Mouse (Mus musculus): ENCODE results near the gene 5330417H12Rik.

Gene 5330417H12Rik

DNA sequence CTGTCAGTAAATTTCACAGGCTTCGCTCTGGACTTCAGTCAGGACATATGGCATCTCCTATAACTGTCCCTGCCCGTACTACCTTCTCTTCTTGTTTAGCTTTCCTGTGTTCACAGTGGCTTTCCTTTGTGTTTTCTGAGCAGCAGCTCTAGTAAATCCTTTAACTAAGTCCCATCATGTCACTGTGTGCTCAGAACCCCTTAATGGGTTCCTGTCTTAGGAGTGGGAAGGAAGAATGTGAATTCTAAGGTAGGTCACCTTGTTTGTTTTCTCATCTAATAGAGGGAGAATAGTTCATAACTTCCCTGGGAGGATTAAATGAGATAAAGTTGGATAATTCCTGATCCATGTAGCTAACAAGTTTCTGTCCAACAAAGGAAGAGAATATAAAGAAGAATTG is at the start of gene 5330417H12Rik:
Gene 5330417H12Rik, minus strand, starts transcription at position 101 of the 400 bp plus-strand sequence.
- DNase-seq (ENCODE audit: low read depth, low spot score), result no peak

GRCm38 (mm10) chr7:107668514-107668913 is 43.6 kb upstream of the 5330417H12Rik start:
- no peak for DNase-seq (ENCODE audit: low read depth, low spot score)

DNA sequence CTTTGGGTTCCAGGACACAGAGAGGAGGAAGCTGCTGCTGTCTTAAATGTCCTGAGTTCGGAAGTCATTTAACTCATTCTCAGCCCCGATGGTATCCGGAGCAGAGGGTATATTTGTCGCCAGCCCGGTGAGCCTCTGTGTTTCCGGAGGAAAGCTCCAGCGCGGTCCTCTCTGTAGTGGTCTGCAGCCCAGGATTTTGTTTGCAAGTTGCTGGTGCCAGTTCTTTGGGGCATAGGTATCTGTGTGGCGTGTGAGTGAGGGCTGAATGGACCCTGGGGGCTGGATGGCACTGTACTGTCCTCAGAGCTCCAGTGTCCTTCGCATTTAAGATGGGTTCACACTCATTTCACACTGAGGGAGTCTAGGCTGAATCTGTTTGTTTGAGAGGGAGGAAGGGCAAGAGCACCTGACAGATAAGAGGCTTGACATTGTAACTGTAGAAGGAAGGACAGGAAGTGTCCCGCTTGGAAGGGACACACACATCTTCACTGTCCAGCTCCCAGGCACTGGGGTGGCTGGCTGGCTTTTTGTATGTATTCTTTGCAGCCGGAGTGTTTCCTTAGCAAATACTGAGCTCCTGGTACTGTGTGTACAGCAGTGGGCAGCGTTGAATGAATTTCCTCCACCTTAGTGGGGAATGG is 41.4 kb upstream of the 5330417H12Rik start:
- no peak for DNase-seq (ENCODE audit: low read depth, low spot score)

DNA sequence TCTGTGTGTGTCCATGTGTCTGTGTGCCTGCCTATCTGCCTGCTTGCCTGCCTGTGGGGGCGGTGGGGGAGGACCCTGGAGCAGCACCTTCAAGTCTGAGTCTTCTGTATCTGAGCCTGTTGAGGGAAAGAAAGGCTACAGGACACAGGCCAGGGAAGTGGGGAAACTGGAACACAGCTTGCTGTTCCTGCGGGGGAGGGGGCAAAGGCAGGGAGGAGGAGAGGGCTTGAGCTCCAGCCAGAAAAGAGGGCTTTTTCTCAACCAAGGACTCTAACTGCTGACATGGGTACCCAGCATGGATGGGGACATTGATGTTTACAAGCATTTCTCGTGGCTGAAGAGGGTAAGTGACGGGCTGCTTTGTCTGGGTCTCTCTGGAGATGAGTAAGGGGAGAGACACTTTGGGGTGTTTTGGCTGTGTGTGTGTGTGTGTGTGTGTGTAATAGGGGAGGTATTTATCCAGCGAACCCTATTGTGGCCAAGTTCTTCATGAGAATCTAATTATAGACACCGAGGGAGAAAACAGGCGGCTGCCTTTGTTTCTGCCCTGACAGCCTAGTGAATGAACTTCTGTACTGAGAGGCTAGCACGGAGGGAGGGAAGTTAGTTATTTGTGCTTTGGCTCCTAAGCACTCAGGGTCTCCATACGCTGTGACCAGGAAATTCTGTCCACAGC is 40.8 kb upstream of the 5330417H12Rik start:
- DNase-seq (ENCODE audit: low read depth, low spot score), result no peak

DNA sequence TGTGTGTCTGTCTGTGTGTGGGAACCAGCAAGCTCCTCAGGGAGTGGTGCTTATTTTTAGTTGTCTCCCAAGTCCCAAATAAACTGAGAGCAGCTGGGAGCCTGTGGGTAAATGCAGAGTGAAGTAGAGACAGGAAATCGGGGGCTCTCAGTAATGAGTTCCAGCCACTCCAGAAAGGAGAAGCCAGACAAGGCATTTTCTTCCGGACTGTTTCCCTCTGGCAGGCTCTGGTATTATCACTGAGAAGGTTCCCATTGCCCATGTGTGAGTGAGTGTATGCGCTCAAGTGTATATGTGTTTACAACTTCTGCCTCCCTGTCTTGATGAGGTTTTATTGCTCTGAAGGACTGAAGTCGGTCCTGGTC is 40.2 kb upstream of the 5330417H12Rik start:
- DNase-seq (ENCODE audit: low read depth, low spot score), result no peak

GRCm38 (mm10) chr7:107664063-107665056 is 39.4 kb upstream of the 5330417H12Rik start:
- peak; percentile 79 for DNase-seq (ENCODE audit: low read depth, low spot score)

GRCm38 (mm10) chr7:107663621-107664020 is 38.7 kb upstream of the 5330417H12Rik start:
- no peak for DNase-seq (ENCODE audit: low read depth, low spot score)

DNA sequence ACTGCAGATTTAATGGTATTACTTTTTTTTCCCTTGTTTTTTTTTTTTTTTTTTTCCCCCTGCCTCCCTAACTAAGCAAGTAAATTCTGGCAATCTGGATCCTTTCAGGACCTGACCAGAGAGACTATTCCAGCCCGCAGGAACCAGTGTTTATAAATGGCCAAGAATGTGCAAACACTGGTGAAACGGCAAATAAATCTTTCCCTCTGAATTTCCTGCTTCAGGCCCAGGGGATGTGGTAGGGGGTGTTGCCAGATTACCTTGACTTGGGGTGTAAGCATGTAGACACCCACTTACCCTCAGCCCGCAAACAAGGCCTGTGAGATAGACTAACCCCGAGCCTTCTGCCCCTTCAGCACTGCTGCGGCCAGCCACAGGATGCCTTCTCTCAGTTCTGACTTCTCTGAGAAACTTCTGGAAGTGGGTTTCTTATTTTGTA is 36.9 kb upstream of the 5330417H12Rik start:
- DNase-seq (ENCODE audit: low read depth, low spot score), result no peak

GRCm38 (mm10) chr7:107661189-107661842 is 36.4 kb upstream of the 5330417H12Rik start:
- peak; percentile 57 for DNase-seq (ENCODE audit: low read depth, low spot score)

GRCm38 (mm10) chr7:107659186-107659918 is 34.4 kb upstream of the 5330417H12Rik start:
- DNase-seq (ENCODE audit: low read depth, low spot score), result peak; percentile 86

DNA sequence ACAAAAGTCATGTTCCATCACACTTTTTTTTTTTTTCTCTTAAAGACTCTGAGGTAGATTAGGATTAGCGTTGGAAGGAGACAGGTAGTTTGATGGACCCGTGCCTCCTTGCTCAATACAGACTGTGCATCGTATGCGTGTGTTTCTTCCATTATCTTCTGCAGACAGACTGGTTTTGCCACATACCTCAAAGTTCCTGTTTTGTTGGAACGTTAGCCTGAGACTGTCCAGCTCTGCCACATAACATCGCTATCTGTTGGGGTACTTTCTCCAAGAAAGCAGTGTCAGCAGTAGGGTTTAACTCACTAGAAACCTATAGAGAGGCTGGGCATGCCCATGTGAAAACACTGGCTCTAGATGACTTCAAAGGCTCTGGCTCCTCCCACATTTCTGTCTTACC is 31.5 kb upstream of the 5330417H12Rik start:
- no peak for DNase-seq (ENCODE audit: low read depth, low spot score)

GRCm38 (mm10) chr7:107651821-107652220 is 26.9 kb upstream of the 5330417H12Rik start:
- no peak for DNase-seq (ENCODE audit: low read depth, low spot score)

- DNase-seq (ENCODE audit: low read depth, low spot score), result no peak
Measured at GRCm38 (mm10) chr7:107649990-107650389, 25.0 kb upstream of the 5330417H12Rik start.

DNA sequence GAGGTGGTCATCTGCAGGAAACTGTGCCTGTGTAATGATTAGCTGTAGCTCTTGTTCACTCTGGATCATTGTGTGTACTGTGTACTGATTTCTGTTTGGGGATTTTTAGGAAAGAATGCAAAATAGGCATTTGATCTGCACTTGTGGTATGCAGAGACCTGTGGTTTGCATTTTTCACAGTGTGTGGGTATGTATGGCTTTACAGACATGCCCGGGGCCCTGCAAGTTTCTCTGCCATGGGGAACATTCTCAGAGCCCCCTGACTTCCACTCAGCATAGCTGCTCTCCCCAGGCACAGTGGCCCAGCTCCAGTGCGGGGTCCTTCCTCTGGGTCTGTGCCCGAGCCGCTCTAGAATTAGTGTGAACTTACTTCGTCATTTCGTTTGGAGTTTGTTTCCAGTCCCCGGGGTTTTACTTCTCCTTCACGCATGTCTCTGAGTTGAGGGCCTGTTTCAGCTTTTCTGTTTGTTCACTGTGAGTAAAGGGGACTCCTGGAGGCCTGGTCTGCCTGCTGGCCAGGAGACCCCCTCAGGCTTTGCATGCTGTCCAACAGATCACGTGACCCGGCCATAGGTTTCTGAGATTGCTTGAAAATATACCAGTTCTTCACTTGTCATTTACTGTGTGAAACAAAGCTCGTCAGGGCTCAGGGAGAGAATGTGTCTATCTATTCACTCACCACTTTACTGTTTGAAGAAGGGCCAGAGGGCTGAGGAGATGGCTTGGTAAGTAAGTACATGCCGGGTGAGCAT is 24.2 kb upstream of the 5330417H12Rik start:
- no peak for DNase-seq (ENCODE audit: low read depth, low spot score)

DNA sequence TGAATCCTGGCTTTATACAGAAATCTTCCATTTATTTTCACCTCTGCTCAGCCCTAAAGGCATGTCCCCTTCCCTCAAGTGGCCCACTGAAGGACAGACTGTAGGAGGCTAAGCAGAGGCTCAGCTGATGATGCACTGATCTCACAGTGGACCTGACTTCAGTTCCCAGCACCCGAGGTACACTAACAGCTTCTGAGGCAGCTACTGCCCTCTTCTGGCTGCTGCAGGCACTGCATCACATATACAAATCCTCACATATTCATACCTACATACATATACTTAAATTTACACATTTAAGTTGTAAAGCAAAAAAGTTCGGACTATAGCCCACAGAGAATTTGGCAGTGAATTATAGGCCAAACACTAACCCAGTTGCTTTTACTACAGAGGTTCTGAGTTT is 20.0 kb upstream of the 5330417H12Rik start:
- DNase-seq (ENCODE audit: low read depth, low spot score), result no peak

DNA sequence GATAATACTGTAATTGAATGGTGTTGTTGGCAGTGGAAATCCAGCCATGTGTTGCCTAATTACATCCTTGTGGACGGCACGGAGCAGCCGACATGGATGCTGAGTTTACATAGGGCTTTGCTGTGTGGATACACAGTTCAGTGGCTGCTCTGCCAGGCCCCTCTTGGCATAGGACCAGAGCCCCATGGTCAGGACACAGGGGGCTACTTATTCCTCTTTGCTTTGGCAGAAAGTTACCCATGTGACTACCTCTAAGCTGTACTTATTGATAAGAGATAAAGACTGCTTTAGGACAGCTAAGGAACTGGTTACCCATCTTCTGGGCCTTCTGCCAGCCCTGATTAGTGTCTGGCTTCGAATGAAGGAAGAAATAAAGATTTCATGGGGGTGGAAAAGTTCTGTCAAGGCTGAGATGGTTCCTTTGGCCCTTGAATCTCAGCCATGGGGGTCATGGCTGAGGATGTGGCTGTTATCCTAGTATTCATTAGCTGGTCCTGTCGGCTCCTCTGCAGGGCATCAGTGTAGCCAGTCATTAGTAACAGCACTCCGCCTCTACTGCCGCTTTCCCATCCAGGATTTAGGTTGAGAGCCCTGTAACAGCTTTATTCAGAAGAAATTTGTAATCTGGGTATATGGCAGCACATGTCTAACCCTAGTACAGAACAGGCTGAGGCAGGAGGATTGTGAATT is 17.8 kb upstream of the 5330417H12Rik start:
- DNase-seq (ENCODE audit: low read depth, low spot score), result no peak

DNA sequence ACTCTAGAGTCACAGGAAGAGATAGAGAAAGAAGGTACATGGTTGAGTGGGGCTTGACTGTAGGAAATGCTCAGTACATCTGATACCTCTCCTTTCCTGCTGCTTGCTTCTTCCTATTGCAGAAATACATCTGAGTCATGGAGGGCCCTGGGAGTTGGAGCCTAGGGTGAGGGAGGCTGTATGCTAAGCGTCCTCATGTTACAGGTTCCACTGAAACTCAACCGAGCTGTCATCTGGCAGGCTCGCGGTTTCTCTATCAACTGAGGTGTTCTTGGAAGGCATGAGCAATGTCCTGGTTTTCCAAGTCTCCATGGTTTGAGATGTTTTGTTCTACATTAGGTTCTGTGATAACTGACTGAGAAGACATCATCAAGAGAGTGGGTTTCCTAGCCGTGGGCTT is 13.1 kb upstream of the 5330417H12Rik start:
- no peak for DNase-seq (ENCODE audit: low read depth, low spot score)

DNA sequence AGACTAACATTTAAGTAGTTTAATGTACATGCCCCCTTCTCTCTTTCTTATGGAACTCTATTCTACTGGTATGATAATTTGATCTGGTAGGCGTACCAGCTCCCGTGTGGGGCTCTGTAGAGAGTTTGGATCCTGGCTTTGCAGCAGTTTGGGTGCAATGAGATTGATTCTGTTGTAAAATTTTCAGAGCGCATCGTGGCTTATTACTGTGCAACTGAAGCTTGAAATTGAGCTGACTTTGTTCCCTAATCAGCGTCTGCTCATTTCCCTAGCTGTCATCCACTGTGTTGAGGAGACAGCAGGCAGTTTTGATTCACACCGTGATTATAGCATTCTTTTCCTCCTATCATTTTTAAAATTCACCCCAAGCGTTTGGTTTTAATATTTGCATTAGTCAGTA is 12.4 kb upstream of the 5330417H12Rik start:
- DNase-seq (ENCODE audit: low read depth, low spot score), result no peak

DNA sequence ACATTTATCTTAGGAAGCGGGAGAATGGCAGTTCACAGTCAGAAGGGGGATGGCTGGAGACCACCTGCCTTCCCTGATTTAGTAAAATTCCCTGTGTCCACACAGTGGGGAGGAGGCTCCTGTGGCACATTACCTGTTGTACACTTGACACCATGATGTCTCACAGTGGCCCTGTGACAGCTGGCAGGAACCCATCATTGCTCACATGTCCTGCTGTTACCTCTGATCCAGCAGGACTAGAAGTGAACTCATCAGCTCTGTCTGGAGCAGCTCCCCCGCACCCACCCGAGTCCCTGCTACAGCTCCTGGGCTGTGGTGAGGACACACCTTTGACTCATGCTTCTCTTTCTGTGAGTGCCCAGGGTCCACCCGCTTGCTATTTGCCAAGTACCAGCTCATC is 8.2 kb upstream of the 5330417H12Rik start:
- DNase-seq (ENCODE audit: low read depth, low spot score), result no peak

DNA sequence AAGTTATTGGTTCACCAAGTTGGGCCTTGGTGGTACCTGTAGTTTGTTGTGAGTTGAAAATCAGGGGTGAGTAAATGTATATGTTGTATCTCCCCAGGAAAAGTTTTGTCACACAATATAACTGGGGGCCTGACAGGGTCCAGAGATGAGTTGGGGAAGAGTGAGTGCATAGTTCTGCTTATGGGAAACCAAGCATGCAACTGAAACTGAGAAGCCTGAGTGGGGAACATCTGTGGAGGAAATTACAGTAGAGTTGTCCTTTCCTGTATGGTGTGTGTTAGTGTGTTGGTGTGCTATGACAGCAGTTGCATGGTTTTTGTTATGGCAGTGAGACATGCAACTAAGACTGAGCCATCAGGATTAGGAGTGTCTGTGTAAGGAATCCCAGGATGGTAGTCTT is 3.4 kb upstream of the 5330417H12Rik start:
- no peak for DNase-seq (ENCODE audit: low read depth, low spot score)

All from CD4-positive helper T cell, adult 2 months (primary cell).